Mouse (Mus musculus) intestine, embryonic 14.5 days (tissue): ENCODE measurements around the gene Fyb. TPM values are rescaled to one million over a fixed set of nuclear protein-coding genes. Genes with fewer than 3 reads are reported as not detected.

Experiments
- ATAC-seq: fragments of 200-750 bp; cut with Nextera tagmentation; replicated peaks from 2 replicates; pipeline ENCODE4 v1.8.0; 2017; ENCODE audit warnings: low read depth, moderate number of reproducible peaks, moderate TSS enrichment, moderate library complexity; ENCODE audit not compliant: low FRiP score, low TSS enrichment
- DNase-seq: peaks from one replicate; pipeline ENCODE4 v3.0.0-alpha.2; 2018; ENCODE audit warnings: low spot score
- H3K27ac ChIP-seq: fragments of 300-500 bp; sonication (generic); 2 replicates; pipeline ENCODE4 v1.5.1; 2014; ENCODE audit warnings: low read depth, mild to moderate bottlenecking, control low read depth
- H3K27me3 ChIP-seq: fragments of 300-500 bp; sonication (generic); replicated peaks from 2 replicates; pipeline ENCODE4 v1.6.1; 2014; ENCODE audit warnings: low read length, control low read depth; ENCODE audit not compliant: control insufficient read depth, insufficient read depth
- H3K36me3 ChIP-seq: fragments of 300-500 bp; sonication (generic); 2 replicates; pipeline ENCODE4 v1.6.1; 2014; ENCODE audit warnings: low read length, control low read depth; ENCODE audit not compliant: control insufficient read depth, insufficient read depth
- H3K4me1 ChIP-seq: fragments of 300-500 bp; sonication (generic); replicated peaks from 2 replicates; pipeline ENCODE4 v1.6.1; 2014; ENCODE audit warnings: low read length, control low read depth, mixed read lengths; ENCODE audit not compliant: control insufficient read depth, insufficient read depth
- H3K4me2 ChIP-seq: fragments of 300-500 bp; sonication (generic); 2 replicates; pipeline ENCODE4 v1.6.1; 2014; ENCODE audit warnings: low read length
- H3K4me3 ChIP-seq: fragments of 300-500 bp; sonication (generic); 2 replicates; pipeline ENCODE4 v1.5.1; 2014; ENCODE audit warnings: low read depth, low read length, control low read depth, mixed read lengths
- H3K9ac ChIP-seq: fragments of 300-500 bp; sonication (generic); 2 replicates; pipeline ENCODE4 v1.6.1; 2014; ENCODE audit warnings: mild to moderate bottlenecking, low read length
- H3K9me3 ChIP-seq: fragments of 300-500 bp; sonication (generic); 2 replicates; pipeline ENCODE4 v1.6.1; 2016; ENCODE audit warnings: low read length, control low read depth; ENCODE audit not compliant: control insufficient read depth
- WGBS: fragments of 180-500 bp; shearing (Covaris S2); extraction: QIAGEN DNeasy Blood & Tissue Kit; methylation state at CpG from one replicate; pipeline ENCODE4 v1.1.7; 2014; 5-methylcytosine and 5-hydroxymethylcytosine counted together
- polyA plus RNA-seq: library from polyadenylated mRNA; unstranded; fragments of >200 nt; fragmentation: Nextera tagmentation; extraction: Ambion mirVana; gene quantifications from 2 replicates; pipeline ENCODE4 v1.2.1, GENCODE M21; 2014

Gene Fyb
- polyA plus RNA-seq, 1 experiment from 2014 or later: 4.8 TPM

GRCm38 (mm10) chr15:6567993-6568392, 45.3 kb downstream of the Fyb start:
- H3K4me1 ChIP-seq: peaks cover 6% of the 10 kb centered on the region
- no peak overlapping the region for H3K9ac ChIP-seq
- H3K27ac ChIP-seq: no peak overlapping the region
- DNase-seq (no peak), ATAC-seq (no peak)
- H3K4me2 ChIP-seq: no peak overlapping the region
- H3K27me3 ChIP-seq: no peaks in the 10 kb centered on the region
- H3K4me3 ChIP-seq: no peak overlapping the region
- H3K36me3 ChIP-seq: no peaks in the 10 kb centered on the region
- no peaks in the 10 kb centered on the region for H3K9me3 ChIP-seq
- WGBS: 86% methylated on average over 5 of the region's 5 CpGs

GRCm38 (mm10) chr15:6568605-6569004, 46.0 kb downstream of the Fyb start:
- Histone ChIP-seq H3K4me1 (peaks cover 6% of the 10 kb centered on the region), H3K9ac (no peak overlapping the region), H3K4me3 (no peak overlapping the region), H3K27me3 (no peaks in the 10 kb centered on the region), H3K4me2 (no peak overlapping the region), H3K36me3 (no peaks in the 10 kb centered on the region), H3K27ac (no peak overlapping the region), H3K9me3 (no peaks in the 10 kb centered on the region)
- DNase-seq (no peak), ATAC-seq (no peak)
- 86% methylated on average over 3 of the region's 3 CpGs for WGBS

- Histone ChIP-seq H3K36me3 (no peaks in the 10 kb centered on the region), H3K9ac (no peak overlapping the region), H3K4me3 (no peak overlapping the region), H3K27me3 (no peaks in the 10 kb centered on the region), H3K4me1 (peaks cover 6% of the 10 kb centered on the region), H3K27ac (no peak overlapping the region), H3K9me3 (no peaks in the 10 kb centered on the region), H3K4me2 (no peak overlapping the region)
- DNase-seq (no peak), ATAC-seq (no peak)
- 79% methylated on average over 5 of the region's 5 CpGs for WGBS
Observed at GRCm38 (mm10) chr15:6569074-6569473, 46.4 kb downstream of the Fyb start.

- ATAC-seq (peak; percentile 18; the same call in 1 of the 2 replicates), DNase-seq (no peak)
- H3K4me1 ChIP-seq: peaks cover 3% of the 10 kb centered on the region; the same call in 1 of the 2 replicates
- 85% methylated on average over 2 of the region's 2 CpGs for WGBS
- no peaks in the 10 kb centered on the region for H3K36me3 ChIP-seq
- no peak overlapping the region for H3K4me3 ChIP-seq
- H3K27me3 ChIP-seq: no peaks in the 10 kb centered on the region
- no peaks in the 10 kb centered on the region for H3K9me3 ChIP-seq
- no peak overlapping the region for H3K27ac ChIP-seq
- no peak overlapping the region for H3K9ac ChIP-seq
- H3K4me2 ChIP-seq: no peak overlapping the region
Observed at GRCm38 (mm10) chr15:6570164-6570861, 47.7 kb downstream of the Fyb start.

- Histone ChIP-seq H3K9me3 (no peaks in the 10 kb centered on the region), H3K27ac (no peak overlapping the region), H3K9ac (no peak overlapping the region), H3K4me2 (no peak overlapping the region), H3K27me3 (no peaks in the 10 kb centered on the region), H3K4me3 (no peak overlapping the region), H3K4me1 (peaks cover 3% of the 10 kb centered on the region; the same call in 1 of the 2 replicates), H3K36me3 (no peaks in the 10 kb centered on the region)
- DNase-seq: peak; percentile 82
- 7% methylated on average over 7 of the region's 7 CpGs for WGBS
- ATAC-seq: no peak
Observed at GRCm38 (mm10) chr15:6570876-6571275, 48.2 kb downstream of the Fyb start.

GRCm38 (mm10) chr15:6574283-6574960, 51.8 kb downstream of the Fyb start:
- Histone ChIP-seq H3K4me2 (no peak overlapping the region), H3K27ac (no peak overlapping the region), H3K4me3 (no peak overlapping the region), H3K4me1 (no peaks in the 10 kb centered on the region), H3K9me3 (no peaks in the 10 kb centered on the region), H3K9ac (no peak overlapping the region), H3K36me3 (no peaks in the 10 kb centered on the region), H3K27me3 (no peaks in the 10 kb centered on the region)
- 46% methylated on average over 5 of the region's 5 CpGs for WGBS
- ATAC-seq: no peak
- no peak for DNase-seq

GRCm38 (mm10) chr15:6577971-6578370, 55.3 kb downstream of the Fyb start:
- ATAC-seq (no peak), DNase-seq (no peak)
- H3K4me2 ChIP-seq: no peak overlapping the region
- H3K27ac ChIP-seq: no peak overlapping the region
- no peaks in the 10 kb centered on the region for H3K4me1 ChIP-seq
- no peak overlapping the region for H3K4me3 ChIP-seq
- H3K27me3 ChIP-seq: no peaks in the 10 kb centered on the region
- H3K9ac ChIP-seq: no peak overlapping the region
- H3K9me3 ChIP-seq: no peaks in the 10 kb centered on the region
- no peaks in the 10 kb centered on the region for H3K36me3 ChIP-seq
- 39% methylated on average over 9 of the region's 9 CpGs for WGBS

GRCm38 (mm10) chr15:6578654-6579053, 56.0 kb downstream of the Fyb start:
- H3K4me3 ChIP-seq: no peak overlapping the region
- 72% methylated on average over 2 of the region's 2 CpGs for WGBS

More at GRCm38 (mm10) chr15:6578654-6579053, 56.0 kb downstream of the Fyb start:
- no peak for ATAC-seq
- Histone ChIP-seq H3K27ac (no peak overlapping the region), H3K9me3 (no peaks in the 10 kb centered on the region), H3K9ac (no peak overlapping the region), H3K36me3 (no peaks in the 10 kb centered on the region), H3K27me3 (no peaks in the 10 kb centered on the region), H3K4me1 (no peaks in the 10 kb centered on the region), H3K4me2 (no peak overlapping the region)
- no peak for DNase-seq
